Mouse (Mus musculus) left cerebral cortex, postnatal 4 days (tissue): ENCODE measurements around the gene H2-Q7. TPM values are rescaled to one million over a fixed set of nuclear protein-coding genes. Genes with fewer than 3 reads are reported as not detected.
"Not testable (repeated sequence)": the region's sequence is repeated elsewhere in the genome, so short reads cannot be mapped to it uniquely, and the experiment has no call there.

ENCODE experiments used
- DNase-seq: peaks from one replicate; pipeline ENCODE4 v3.0.0-alpha.2; 2022
- intact Hi-C: fragments of 180-260 bp; cut with DNase I; formaldehyde crosslinking; loops from one replicate; pipeline ENCODE4 v1.15.1; 2025
- total RNA-seq, 2 experiments: library from RNA; stranded (reverse); gene quantifications; 2 replicates each; pipeline ENCODE4 v1.2.3; 2021

Gene H2-Q7
- under 1 TPM; 0.36 to 0.66 TPM for total RNA-seq

GRCm38 (mm10) chr17:35438885-35439284, at the start of gene H2-Q7:
H2-Q7 (plus strand) TSS chr17:35439155.
- peak; percentile 76 for DNase-seq
- intact Hi-C loops: not testable (repeated sequence)

- peak; percentile 21 for DNase-seq
- intact Hi-C loops: not testable (repeated sequence)
Measured at GRCm38 (mm10) chr17:35389796-35390195, 49.2 kb upstream of the H2-Q7 start.

- intact Hi-C loops, DNase-seq: not testable (repeated sequence)
Measured at GRCm38 (mm10) chr17:35392671-35393070, 46.3 kb upstream of the H2-Q7 start.

GRCm38 (mm10) chr17:35393864-35394800, 44.8 kb upstream of the H2-Q7 start:
- intact Hi-C loops: not testable (repeated sequence)

GRCm38 (mm10) chr17:35396956-35397355, 42.0 kb upstream of the H2-Q7 start:
- DNase-seq, intact Hi-C loops: not testable (repeated sequence)

More at GRCm38 (mm10) chr17:35393864-35394800, 44.8 kb upstream of the H2-Q7 start:
- DNase-seq: not testable (repeated sequence)

- intact Hi-C loops, DNase-seq: not testable (repeated sequence)
Measured at GRCm38 (mm10) chr17:35413057-35413456, 25.9 kb upstream of the H2-Q7 start.

GRCm38 (mm10) chr17:35415273-35416129, 23.5 kb upstream of the H2-Q7 start:
- DNase-seq, intact Hi-C loops: not testable (repeated sequence)

- no peak for DNase-seq
- intact Hi-C loops: no loop called here
Measured at GRCm38 (mm10) chr17:35418772-35419171, 20.2 kb upstream of the H2-Q7 start.

- intact Hi-C loops: not testable (repeated sequence)
Measured at GRCm38 (mm10) chr17:35419564-35419963, 19.4 kb upstream of the H2-Q7 start.

GRCm38 (mm10) chr17:35420206-35420810, 18.6 kb upstream of the H2-Q7 start:
- intact Hi-C loops: not testable (repeated sequence)
- peak; percentile 80 for DNase-seq

More at GRCm38 (mm10) chr17:35419564-35419963, 19.4 kb upstream of the H2-Q7 start:
- not testable (repeated sequence) for DNase-seq

GRCm38 (mm10) chr17:35421331-35421730, 17.6 kb upstream of the H2-Q7 start:
- DNase-seq, intact Hi-C loops: not testable (repeated sequence)

- intact Hi-C loops, DNase-seq: not testable (repeated sequence)
Measured at GRCm38 (mm10) chr17:35422360-35422759, 16.6 kb upstream of the H2-Q7 start.

GRCm38 (mm10) chr17:35423131-35423810, 15.7 kb upstream of the H2-Q7 start:
- intact Hi-C loops, DNase-seq: not testable (repeated sequence)

- DNase-seq, intact Hi-C loops: not testable (repeated sequence)
Measured at GRCm38 (mm10) chr17:35424106-35424505, 14.8 kb upstream of the H2-Q7 start.

GRCm38 (mm10) chr17:35424624-35425416, 14.1 kb upstream of the H2-Q7 start, which contains the start of gene H2-Q6:
H2-Q6 (plus strand) TSS chr17:35424850.
- intact Hi-C loops: not testable (repeated sequence)
- peak; percentile 32 for DNase-seq

GRCm38 (mm10) chr17:35425474-35425873, 13.5 kb upstream of the H2-Q7 start:
- DNase-seq, intact Hi-C loops: not testable (repeated sequence)

GRCm38 (mm10) chr17:35428883-35429282, 10.1 kb upstream of the H2-Q7 start:
- intact Hi-C loops, DNase-seq: not testable (repeated sequence)

GRCm38 (mm10) chr17:35430671-35431070, 8.3 kb upstream of the H2-Q7 start:
- intact Hi-C loops, DNase-seq: not testable (repeated sequence)

- DNase-seq, intact Hi-C loops: not testable (repeated sequence)
Measured at GRCm38 (mm10) chr17:35432167-35432566, 6.8 kb upstream of the H2-Q7 start.
